In the genomic region with DNA sequence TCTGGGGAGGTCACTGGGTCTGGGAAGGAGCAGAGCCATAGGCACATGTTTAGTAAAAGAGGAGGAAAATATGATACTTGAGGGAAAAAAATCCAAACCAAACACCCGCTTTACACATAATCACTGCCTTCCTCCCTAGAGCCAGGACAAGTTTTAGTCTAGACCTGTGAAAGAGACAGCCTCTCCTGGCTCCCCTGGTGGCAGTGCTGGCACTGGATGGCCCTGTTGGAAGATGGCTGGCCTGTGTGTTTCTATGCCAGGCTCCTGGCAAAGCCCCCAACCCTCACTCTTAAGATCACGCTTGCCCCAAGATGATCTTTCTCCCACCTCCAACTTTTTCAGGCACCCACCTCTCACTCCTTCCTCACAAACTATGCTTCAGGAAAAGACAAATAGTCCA, we compare ENCODE assay signal across 14 mouse cellular contexts.
"Had no signal": no experiment of that assay in that cellular context is flagged by ENCODE, and none has a peak within 500 bp of the region (broad histone marks: within the 10 kb centered on the region; RNA-seq: fewer than 3 reads in every experiment).

No protein-coding gene starts in this region.

- DNase-seq: cerebellum, adult 9-10 months; cerebellum, adult 9-11 months; cerebellum, postnatal 25 days; cerebellum, postnatal 36 days; embryo, embryonic 11 days; forebrain, postnatal 0 days; gastrocnemius, adult 2 months; gastrocnemius, postnatal 10 days; gastrocnemius, postnatal 14 days; gastrocnemius, postnatal 25 days; gastrocnemius, postnatal 36 days; heart, adult 11 months; heart, adult 18-20 months; heart, adult 2 months had no signal
